Mouse (Mus musculus) neural tube, embryonic 11.5 days (tissue): ENCODE measurements at regions not wholly inside any gene's neighbourhood (a gene's known extent, or its start where the extent isn't known, plus 50 kb on each side); places are given as distances from the start of the nearest gene placed in this dataset.

ENCODE experiments used
- ATAC-seq: fragments of 200-750 bp; cut with Nextera tagmentation; 2 replicates; pipeline ENCODE4 v1.8.0; 2017; ENCODE audit warnings: moderate number of reproducible peaks, mild to moderate bottlenecking, moderate TSS enrichment, moderate library complexity; ENCODE audit not compliant: insufficient read depth, low FRiP score, low TSS enrichment
- DNase-seq: peaks from one replicate; pipeline ENCODE4 v3.0.0-alpha.2; 2015; ENCODE audit warnings: low spot score
- H3K27ac ChIP-seq: fragments of 300-500 bp; sonication (generic); 2 replicates; pipeline ENCODE4 v1.5.1; 2014; ENCODE audit warnings: low read depth, mild to moderate bottlenecking, low read length
- H3K27me3 ChIP-seq: fragments of 300-500 bp; sonication (generic); 2 replicates; pipeline ENCODE4 v1.6.1; 2014; ENCODE audit warnings: mild to moderate bottlenecking, low read length, mixed read lengths; ENCODE audit not compliant: control insufficient read depth, insufficient read depth
- H3K36me3 ChIP-seq: fragments of 300-500 bp; sonication (generic); 2 replicates; pipeline ENCODE4 v1.6.1; 2014; ENCODE audit warnings: mild to moderate bottlenecking, low read length, moderate library complexity, mixed read lengths; ENCODE audit not compliant: control insufficient read depth, insufficient read depth
- H3K4me1 ChIP-seq: fragments of 300-500 bp; sonication (generic); 2 replicates; pipeline ENCODE4 v1.6.1; 2014; ENCODE audit warnings: low read length, mixed read lengths; ENCODE audit not compliant: control insufficient read depth, insufficient read depth
- H3K4me2 ChIP-seq: fragments of 300-500 bp; sonication (generic); 2 replicates; pipeline ENCODE4 v1.6.1; 2014; ENCODE audit warnings: low read depth, mild to moderate bottlenecking, moderate library complexity
- H3K4me3 ChIP-seq: fragments of 300-500 bp; sonication (generic); 2 replicates; pipeline ENCODE4 v1.5.1; 2014; ENCODE audit warnings: low read depth, low read length
- H3K9ac ChIP-seq: fragments of 300-500 bp; sonication (generic); 2 replicates; pipeline ENCODE4 v1.6.1; 2014; ENCODE audit warnings: mild to moderate bottlenecking, low read length
- H3K9me3 ChIP-seq: fragments of 300-500 bp; sonication (generic); 2 replicates; pipeline ENCODE4 v1.6.1; 2016; ENCODE audit warnings: low read length; ENCODE audit not compliant: control insufficient read depth
- WGBS: fragments of 180-500 bp; shearing (Covaris S2); extraction: QIAGEN DNeasy Blood & Tissue Kit; methylation state at CpG from one replicate; pipeline ENCODE4 v1.1.7; 2014; 5-methylcytosine and 5-hydroxymethylcytosine counted together

DNA sequence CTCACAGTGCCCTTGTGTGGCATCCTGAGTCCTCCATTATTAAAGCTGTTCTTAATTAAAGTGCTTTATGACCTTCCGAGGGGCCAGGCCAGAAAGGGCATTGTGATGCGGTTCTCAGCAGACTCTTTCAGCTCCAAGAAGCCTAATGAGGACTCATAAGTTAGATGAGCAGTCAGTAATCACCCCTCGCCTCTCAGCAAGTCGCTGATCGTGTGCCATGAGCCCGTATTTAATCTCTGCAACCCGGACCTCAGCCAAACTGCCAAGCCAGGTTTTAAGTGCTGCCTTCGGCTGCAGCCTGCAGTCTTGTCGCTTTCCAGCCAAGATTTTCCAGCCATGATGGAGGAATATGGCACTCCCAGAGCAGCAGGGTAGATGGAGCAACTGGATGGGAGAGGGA is 56.1 kb upstream of the Rbfox1 start:
- no peaks in the 10 kb centered on the region for H3K4me1 ChIP-seq
- H3K4me2 ChIP-seq = no peak overlapping the region
- DNase-seq = no peak
- H3K4me3 ChIP-seq = no peak overlapping the region
- H3K9me3 ChIP-seq = no peaks in the 10 kb centered on the region
- H3K27ac ChIP-seq = no peak overlapping the region
- no peaks in the 10 kb centered on the region for H3K36me3 ChIP-seq
- 47% methylated on average over 9 of the region's 9 CpGs for WGBS
- H3K9ac ChIP-seq = no peak overlapping the region
- no peaks in the 10 kb centered on the region for H3K27me3 ChIP-seq
- ATAC-seq = no peak

DNA sequence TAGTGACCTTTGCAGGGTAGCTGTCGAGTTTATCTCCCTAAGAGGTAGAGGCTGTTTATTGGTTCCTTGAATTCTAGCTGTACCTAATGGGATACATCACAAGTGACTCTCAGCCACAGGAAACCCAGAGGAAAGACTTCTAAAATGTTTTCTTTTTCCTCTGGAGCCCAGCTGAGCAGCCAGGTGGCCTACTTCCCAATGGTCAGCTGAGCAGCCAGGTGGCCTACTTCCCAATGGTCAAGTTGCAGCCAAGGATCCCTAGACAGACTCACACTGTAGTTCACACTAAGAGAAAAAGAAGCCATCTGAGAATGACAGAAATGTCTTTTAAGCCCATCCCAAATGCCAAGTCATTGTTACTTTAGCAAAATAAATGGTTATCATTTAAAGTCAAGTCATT is 61.8 kb upstream of the Rbfox1 start:
- Histone ChIP-seq H3K27me3 (no peaks in the 10 kb centered on the region), H3K36me3 (no peaks in the 10 kb centered on the region), H3K4me1 (no peaks in the 10 kb centered on the region), H3K9ac (no peak overlapping the region), H3K4me2 (no peak overlapping the region), H3K9me3 (no peaks in the 10 kb centered on the region), H3K27ac (no peak overlapping the region), H3K4me3 (no peak overlapping the region)
- DNase-seq (no peak), ATAC-seq (no peak)
- WGBS = 61% methylated on average over 1 of the region's 1 CpGs

DNA sequence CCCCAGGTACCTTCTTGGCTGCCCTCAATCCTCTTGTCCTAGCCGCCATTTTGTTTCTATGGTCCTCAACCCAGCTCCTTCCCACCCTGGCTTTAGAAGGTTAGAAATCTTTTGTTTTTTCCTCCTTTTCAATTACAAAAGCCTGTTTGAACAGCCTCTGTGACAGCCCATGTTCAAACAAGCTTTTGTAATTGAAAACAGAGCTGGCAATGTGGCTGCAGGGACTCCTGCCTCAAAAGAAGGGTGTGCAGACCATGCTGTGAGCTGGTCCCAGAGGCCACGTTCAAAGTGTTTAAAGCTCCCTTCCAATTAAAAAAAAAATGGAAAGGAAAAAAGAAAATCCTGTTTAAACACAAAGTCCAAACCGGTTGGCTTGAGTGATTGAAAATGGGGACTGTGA is 68.0 kb upstream of the Rbfox1 start:
- DNase-seq (no peak), ATAC-seq (no peak)
- no peaks in the 10 kb centered on the region for H3K9me3 ChIP-seq

DNA sequence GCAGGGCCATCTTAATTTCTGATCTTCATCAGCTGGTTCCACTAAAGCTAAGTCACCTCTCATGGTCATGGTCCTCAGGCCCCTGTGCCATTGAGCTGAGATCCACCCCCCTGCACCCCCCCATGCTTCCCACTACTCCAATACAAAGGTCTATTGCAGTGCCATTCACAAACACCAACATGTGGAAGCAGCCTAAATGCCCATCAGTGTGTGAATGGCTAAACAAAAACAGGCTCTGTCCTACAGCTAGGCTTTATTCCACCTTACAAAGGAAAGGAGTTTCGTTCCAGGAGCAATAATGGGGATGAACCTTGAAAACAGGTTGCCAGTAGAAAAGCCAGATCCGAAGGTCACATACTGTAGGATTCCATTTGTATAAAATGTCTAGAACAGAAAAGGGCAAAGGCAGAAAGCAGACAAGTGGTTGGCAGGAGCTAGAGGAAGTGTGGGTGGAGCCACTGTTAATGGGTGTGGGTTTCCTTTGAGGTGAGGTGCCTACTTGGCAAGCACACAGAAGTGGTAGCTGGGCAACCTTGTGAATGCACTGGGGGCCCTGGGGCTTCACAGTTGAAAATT is 72.8 kb upstream of the Rbfox1 start:
- no peaks in the 10 kb centered on the region for H3K9me3 ChIP-seq
- no peaks in the 10 kb centered on the region for H3K4me1 ChIP-seq
- H3K27me3 ChIP-seq = no peaks in the 10 kb centered on the region
- H3K4me2 ChIP-seq = no peak overlapping the region
- no peaks in the 10 kb centered on the region for H3K36me3 ChIP-seq
- H3K9ac ChIP-seq = no peak overlapping the region
- no peak for DNase-seq
- no peak for ATAC-seq
- no peak overlapping the region for H3K27ac ChIP-seq
- 65% methylated on average over 2 of the region's 2 CpGs for WGBS
- no peak overlapping the region for H3K4me3 ChIP-seq

More for the DNA sequence above, 68.0 kb upstream of the Rbfox1 start:
- Histone ChIP-seq H3K4me2 (no peak overlapping the region), H3K27me3 (no peaks in the 10 kb centered on the region), H3K9ac (no peak overlapping the region), H3K4me1 (no peaks in the 10 kb centered on the region), H3K36me3 (no peaks in the 10 kb centered on the region), H3K27ac (no peak overlapping the region), H3K4me3 (no peak overlapping the region)
- 40% methylated on average over 3 of the region's 3 CpGs for WGBS

DNA sequence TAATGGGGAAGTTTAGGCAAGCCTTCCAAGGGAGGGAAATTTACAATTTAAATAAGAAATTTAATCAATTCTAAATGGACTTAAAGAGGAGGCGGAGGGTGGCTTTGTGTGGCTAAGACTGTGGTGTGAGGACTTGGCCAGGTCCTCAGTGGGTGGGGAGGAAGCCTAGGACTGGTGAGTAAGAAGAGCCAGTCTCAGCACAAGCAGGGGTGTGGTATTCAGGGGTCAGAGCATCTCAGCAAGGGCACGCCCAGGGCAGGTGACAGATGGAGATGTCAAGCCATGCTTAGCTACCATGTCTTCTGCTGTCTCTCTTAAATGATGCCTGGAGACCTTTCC is 73.5 kb upstream of the Rbfox1 start:
- H3K9ac ChIP-seq = no peak overlapping the region
- no peak overlapping the region for H3K4me3 ChIP-seq
- no peaks in the 10 kb centered on the region for H3K9me3 ChIP-seq
- 43% methylated on average over 2 of the region's 2 CpGs for WGBS
- H3K36me3 ChIP-seq = no peaks in the 10 kb centered on the region
- H3K4me1 ChIP-seq = no peaks in the 10 kb centered on the region
- no peak overlapping the region for H3K4me2 ChIP-seq
- no peak for DNase-seq
- H3K27me3 ChIP-seq = no peaks in the 10 kb centered on the region
- H3K27ac ChIP-seq = no peak overlapping the region
- no peak for ATAC-seq

DNA sequence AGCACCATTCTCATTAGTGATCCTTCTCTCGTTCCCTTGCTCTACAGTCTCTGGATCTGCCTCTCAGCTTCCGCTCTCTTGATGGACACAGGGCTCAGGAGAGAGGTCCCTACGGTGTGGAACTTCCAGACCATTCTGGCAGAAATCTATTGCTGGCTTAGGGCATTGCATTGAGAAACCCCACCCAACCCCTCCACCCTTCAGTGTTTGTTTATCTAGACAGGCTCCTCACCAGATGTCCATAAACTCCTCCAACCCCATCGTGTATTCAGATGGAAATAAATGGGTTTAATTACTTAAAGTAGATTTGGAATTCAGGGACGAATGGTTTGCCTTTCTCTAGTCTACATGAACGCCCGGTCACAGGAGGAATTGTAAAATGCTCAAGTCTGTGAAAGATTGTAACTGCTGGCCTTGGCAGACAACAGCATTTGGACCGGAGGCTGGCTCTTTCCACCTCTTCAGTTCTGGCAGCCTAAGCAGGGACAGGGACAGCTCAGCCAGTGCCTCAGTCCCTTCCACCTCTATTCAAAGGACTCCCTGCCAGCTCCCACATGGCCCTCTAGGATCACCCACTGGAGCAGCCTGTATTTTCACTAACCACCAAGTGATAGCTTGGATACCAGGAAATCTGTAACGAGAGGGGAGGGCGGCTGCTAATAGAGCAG is 74.0 kb upstream of the Rbfox1 start:
- WGBS = 56% methylated on average over 10 of the region's 10 CpGs

DNA sequence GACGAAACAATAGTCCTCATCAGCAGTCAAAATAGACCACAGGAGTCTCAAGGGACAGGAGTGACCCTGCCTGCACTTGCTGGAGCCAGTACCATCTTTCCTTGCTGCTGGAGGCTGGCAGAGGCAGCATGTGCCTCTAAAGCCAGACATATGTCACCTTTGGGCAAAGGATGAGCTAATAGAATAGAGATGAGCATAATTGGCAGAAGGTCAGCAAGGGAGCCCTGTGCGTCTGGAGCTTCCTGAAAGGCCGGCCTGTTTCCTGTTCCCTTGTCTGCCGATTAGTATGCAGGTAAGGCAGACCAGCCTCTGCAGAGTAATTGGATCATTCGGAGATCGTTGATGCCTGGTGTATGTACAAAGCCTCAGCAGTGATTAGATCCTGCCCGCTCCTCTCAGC is 87.0 kb upstream of the Rbfox1 start:
- Histone ChIP-seq H3K27ac (no peak overlapping the region), H3K9ac (no peak overlapping the region), H3K4me1 (no peaks in the 10 kb centered on the region), H3K4me3 (no peak overlapping the region), H3K4me2 (no peak overlapping the region), H3K36me3 (no peaks in the 10 kb centered on the region), H3K9me3 (no peaks in the 10 kb centered on the region), H3K27me3 (no peaks in the 10 kb centered on the region)
- 78% methylated on average over 7 of the region's 7 CpGs for WGBS
- DNase-seq (no peak), ATAC-seq (no peak)

More for the DNA sequence above, 74.0 kb upstream of the Rbfox1 start:
- ATAC-seq (no peak), DNase-seq (no peak)
- Histone ChIP-seq H3K9ac (no peak overlapping the region), H3K9me3 (no peaks in the 10 kb centered on the region), H3K36me3 (no peaks in the 10 kb centered on the region), H3K4me2 (no peak overlapping the region), H3K27ac (no peak overlapping the region), H3K4me1 (no peaks in the 10 kb centered on the region), H3K4me3 (no peak overlapping the region), H3K27me3 (no peaks in the 10 kb centered on the region)

DNA sequence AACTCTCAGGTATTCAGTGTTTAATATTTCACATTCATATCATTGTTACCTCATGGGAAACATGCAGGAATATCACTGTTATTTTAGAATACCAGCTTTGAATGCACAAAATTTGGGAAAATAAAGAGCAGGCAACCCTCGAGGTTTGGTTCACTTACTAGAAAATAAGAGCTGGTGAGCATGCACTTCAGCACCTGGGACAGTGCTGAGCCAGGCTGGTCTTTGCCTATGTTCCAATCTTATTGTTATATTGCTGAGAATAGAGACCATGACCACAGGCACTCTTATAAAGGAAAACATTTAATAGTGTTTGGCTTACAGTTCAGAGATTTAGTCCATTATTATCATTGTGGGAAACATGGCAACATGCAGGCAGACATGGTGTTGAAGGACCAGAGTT is 92.9 kb upstream of the Rbfox1 start:
- no peak for ATAC-seq
- no peak overlapping the region for H3K4me3 ChIP-seq
- H3K27me3 ChIP-seq = no peaks in the 10 kb centered on the region
- no peaks in the 10 kb centered on the region for H3K4me1 ChIP-seq
- 41% methylated on average over 1 of the region's 1 CpGs for WGBS
- no peak overlapping the region for H3K27ac ChIP-seq
- no peaks in the 10 kb centered on the region for H3K36me3 ChIP-seq
- DNase-seq = no peak
- H3K9ac ChIP-seq = no peak overlapping the region
- H3K9me3 ChIP-seq = no peaks in the 10 kb centered on the region
- no peak overlapping the region for H3K4me2 ChIP-seq

DNA sequence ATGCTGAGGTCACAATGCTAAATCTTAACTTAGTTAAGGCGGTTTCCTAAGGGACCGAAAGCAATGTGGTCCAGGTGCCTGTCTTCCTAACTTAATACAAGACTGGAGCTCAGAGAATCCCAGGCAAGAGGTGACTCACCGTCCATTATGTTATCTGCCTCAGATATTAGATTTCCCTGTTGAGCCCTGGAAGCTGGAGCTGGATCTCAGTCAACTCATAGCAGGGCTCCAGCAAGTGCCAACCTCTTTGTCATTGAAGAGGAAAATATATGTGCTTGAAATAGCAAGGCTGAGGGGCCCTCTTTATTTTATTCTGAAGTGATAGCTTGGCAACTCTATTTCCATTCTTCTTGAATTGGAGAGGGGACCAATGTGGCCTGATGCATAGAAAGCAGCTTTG is 95.0 kb upstream of the Rbfox1 start:
- no peak for ATAC-seq
- no peaks in the 10 kb centered on the region for H3K27me3 ChIP-seq
- H3K9ac ChIP-seq = no peak overlapping the region
- no peak overlapping the region for H3K4me2 ChIP-seq
- DNase-seq = no peak
- 92% methylated on average over 3 of the region's 3 CpGs for WGBS
- H3K9me3 ChIP-seq = no peaks in the 10 kb centered on the region
- no peaks in the 10 kb centered on the region for H3K4me1 ChIP-seq
- no peaks in the 10 kb centered on the region for H3K36me3 ChIP-seq
- no peak overlapping the region for H3K27ac ChIP-seq
- H3K4me3 ChIP-seq = no peak overlapping the region
